Mouse (Mus musculus) CH12.LX (cell line): Measurements from ENCODE around the gene Tas1r3.

Experiments used
- CHD1 ChIP-seq: IDR thresholded peaks from 2 replicates; pipeline ENCODE4 v1.6.1; 2012; ENCODE audit warnings: low read depth, low read length, improper control_type of control experiment, inconsistent platforms
- CHD2 ChIP-seq: IDR thresholded peaks from 2 replicates; pipeline ENCODE4 v1.6.1; 2011; ENCODE audit warnings: low read length, improper control_type of control experiment
- CTCF ChIP-seq, 2 experiments: IDR thresholded peaks in 1 of 2; conservative IDR thresholded peaks in 1 of 2; 2 replicates each; pipeline ENCODE4 v1.5.1; 2011 to 2012; ENCODE audit warnings: low read depth in 2 of 2, low read length in 2 of 2, improper control_type of control experiment in 1 of 2, inconsistent platforms in 1 of 2, mild to moderate bottlenecking in 1 of 2, moderate library complexity in 1 of 2
- ELF1 ChIP-seq: IDR thresholded peaks from 2 replicates; pipeline ENCODE4 v1.6.1; 2014; ENCODE audit warnings: low read depth, mild to moderate bottlenecking, inconsistent platforms, low read length, improper control_type of control experiment
- EP300 ChIP-seq: IDR thresholded peaks from 2 replicates; pipeline ENCODE4 v1.6.1; 2011; ENCODE audit warnings: low read length, improper control_type of control experiment
- MEF2A ChIP-seq: IDR thresholded peaks from 2 replicates; pipeline ENCODE4 v1.6.1; 2014; ENCODE audit warnings: low read depth, mild to moderate bottlenecking, inconsistent platforms, low read length, improper control_type of control experiment, borderline replicate concordance
- MYC ChIP-seq: IDR thresholded peaks from 2 replicates; pipeline ENCODE4 v1.6.1; 2011; ENCODE audit warnings: low read depth, mild to moderate bottlenecking, improper control_type of control experiment, low read length
- POLR2A ChIP-seq: IDR thresholded peaks from 2 replicates; pipeline ENCODE4 v1.6.1; 2011; ENCODE audit warnings: low read depth, mild to moderate bottlenecking, improper control_type of control experiment, low read length
- USF1 ChIP-seq: IDR thresholded peaks from 2 replicates; pipeline ENCODE4 v1.6.1; 2014; ENCODE audit warnings: low read depth, mild to moderate bottlenecking, inconsistent platforms, low read length, improper control_type of control experiment
- ZKSCAN1 ChIP-seq: IDR thresholded peaks from 2 replicates; pipeline ENCODE4 v1.6.1; 2012; ENCODE audit warnings: low read depth, inconsistent platforms, low read length, improper control_type of control experiment, borderline replicate concordance
- ZNF384 ChIP-seq: IDR thresholded peaks from 2 replicates; pipeline ENCODE4 v1.6.1; 2012; ENCODE audit warnings: low read depth, low read length, improper control_type of control experiment, inconsistent platforms

- TF ChIP-seq USF1 = no peak
- TF ChIP-seq POLR2A = no peak
- TF ChIP-seq ZNF384 = no peak
- TF ChIP-seq ZKSCAN1 = no peak
- no peak for TF ChIP-seq EP300
- TF ChIP-seq CTCF (conservative IDR thresholded peaks at IDR 0.05 in 1 of 2, IDR thresholded peaks at IDR 0.05 in 1 of 2; ENCODE audit: low read depth in 2 of 2, low read length in 2 of 2) = no peak
- no peak for TF ChIP-seq CHD1
- no peak for TF ChIP-seq MYC
- no peak for TF ChIP-seq ELF1
- no peak for TF ChIP-seq CHD2
- TF ChIP-seq MEF2A = no peak
Observed at GRCm38 (mm10) chr4:155817533-155817932, 45.6 kb downstream of the Tas1r3 start.
